Mouse (Mus musculus) midbrain, embryonic 12.5 days (tissue): ENCODE data around the gene Cul3. TPM values are rescaled to one million over a fixed set of nuclear protein-coding genes. Genes with fewer than 3 reads are reported as not detected.
"Not testable (repeated sequence)": the region's sequence is repeated elsewhere in the genome, so short reads cannot be mapped to it uniquely, and the experiment has no call there.

Experiments
- ATAC-seq: fragments of 200-750 bp; cut with Nextera tagmentation; 2 replicates; pipeline ENCODE4 v1.8.0; 2017; ENCODE audit warnings: low read depth, moderate TSS enrichment, moderate library complexity; ENCODE audit not compliant: low FRiP score
- H3K27ac ChIP-seq: fragments of 300-500 bp; sonication (generic); replicated peaks from 2 replicates; pipeline ENCODE4 v1.5.1; 2016; ENCODE audit warnings: mild to moderate bottlenecking
- H3K27me3 ChIP-seq: fragments of 300-500 bp; sonication (generic); 2 replicates; pipeline ENCODE4 v1.6.1; 2016; ENCODE audit warnings: mild to moderate bottlenecking
- H3K36me3 ChIP-seq: fragments of 300-500 bp; sonication (generic); 2 replicates; pipeline ENCODE4 v1.6.1; 2016
- H3K4me1 ChIP-seq: fragments of 300-500 bp; sonication (generic); 2 replicates; pipeline ENCODE4 v1.6.1; 2016
- H3K4me2 ChIP-seq: fragments of 300-500 bp; sonication (generic); replicated peaks from 2 replicates; pipeline ENCODE4 v1.6.1; 2016; ENCODE audit warnings: mild to moderate bottlenecking, moderate library complexity
- H3K4me3 ChIP-seq: fragments of 300-500 bp; sonication (generic); 2 replicates; pipeline ENCODE4 v1.5.1; 2016; ENCODE audit warnings: mild to moderate bottlenecking
- H3K9ac ChIP-seq: fragments of 300-500 bp; sonication (generic); replicated peaks from 2 replicates; pipeline ENCODE4 v1.6.1; 2016; ENCODE audit warnings: mild to moderate bottlenecking, moderate library complexity
- H3K9me3 ChIP-seq: fragments of 300-500 bp; sonication (generic); 2 replicates; pipeline ENCODE4 v1.6.1; 2016; ENCODE audit warnings: mild to moderate bottlenecking
- WGBS: fragments of 180-500 bp; shearing (Covaris S2); methylation state at CpG from one replicate; pipeline ENCODE4 v1.1.7; 2016; 5-methylcytosine and 5-hydroxymethylcytosine counted together
- polyA plus RNA-seq: library from polyadenylated mRNA; unstranded; fragments of >200 nt; fragmentation: Nextera tagmentation; extraction: Ambion mirVana; gene quantifications from 2 replicates; pipeline ENCODE4 v1.2.1, GENCODE M21; 2016

The Cul3 gene
- polyA plus RNA-seq = 25.7 and 30.7 TPM in 2 replicates

- Histone ChIP-seq H3K4me2 (peak within 1 kb of the TSS; percentile 93), H3K36me3 (no peaks in the 10 kb centered on the region), H3K4me3 (peak within 1 kb of the TSS; percentile 98), H3K9me3 (no peaks in the 10 kb centered on the region), H3K4me1 (peaks cover 20% of the 10 kb centered on the region), H3K27ac (peak within 1 kb of the TSS; percentile 98), H3K27me3 (no peaks in the 10 kb centered on the region), H3K9ac (peak within 1 kb of the TSS; percentile 99)
- WGBS = 1% methylated on average over 48 of the region's 85 CpGs
- ATAC-seq = peak; percentile 97
Observed at GRCm38 (mm10) chr1:80340436-80341376, at the start of gene Cul3. Gene Cul3, minus strand, starts transcription at chr1:80340480.

GRCm38 (mm10) chr1:80389518-80389917, 49.2 kb upstream of the Cul3 start:
- Histone ChIP-seq H3K9ac (no peak overlapping the region), H3K9me3 (no peaks in the 10 kb centered on the region; the same call in 1 of the 2 replicates), H3K4me3 (no peak overlapping the region), H3K36me3 (no peaks in the 10 kb centered on the region), H3K4me2 (no peak overlapping the region), H3K4me1 (no peaks in the 10 kb centered on the region), H3K27ac (no peak overlapping the region), H3K27me3 (no peaks in the 10 kb centered on the region)
- ATAC-seq = no peak
- WGBS = 90% methylated on average over 7 of the region's 7 CpGs

- Histone ChIP-seq H3K4me1 (no peaks in the 10 kb centered on the region), H3K9me3 (no peaks in the 10 kb centered on the region; the same call in 1 of the 2 replicates), H3K4me2 (no peak overlapping the region), H3K9ac (no peak overlapping the region), H3K4me3 (no peak overlapping the region), H3K27ac (no peak overlapping the region), H3K27me3 (no peaks in the 10 kb centered on the region), H3K36me3 (no peaks in the 10 kb centered on the region)
- ATAC-seq = no peak
- WGBS = 89% methylated on average over 25 of the region's 25 CpGs
Observed at GRCm38 (mm10) chr1:80383613-80384589, 43.6 kb upstream of the Cul3 start.

GRCm38 (mm10) chr1:80382928-80383327, 42.6 kb upstream of the Cul3 start:
- 80% methylated on average over 7 of the region's 7 CpGs for WGBS
- H3K36me3 ChIP-seq = no peaks in the 10 kb centered on the region
- ATAC-seq = no peak

GRCm38 (mm10) chr1:80381302-80381701, 41.0 kb upstream of the Cul3 start:
- H3K36me3 ChIP-seq = no peaks in the 10 kb centered on the region
- H3K4me1 ChIP-seq = no peaks in the 10 kb centered on the region
- H3K9ac ChIP-seq = no peak overlapping the region
- H3K4me2 ChIP-seq = no peak overlapping the region
- H3K9me3 ChIP-seq = no peaks in the 10 kb centered on the region
- no peak overlapping the region for H3K4me3 ChIP-seq
- no peak overlapping the region for H3K27ac ChIP-seq
- no peak for ATAC-seq
- WGBS = 31% methylated on average over 3 of the region's 4 CpGs
- no peaks in the 10 kb centered on the region for H3K27me3 ChIP-seq

More at GRCm38 (mm10) chr1:80382928-80383327, 42.6 kb upstream of the Cul3 start:
- Histone ChIP-seq H3K4me2 (no peak overlapping the region), H3K9me3 (no peaks in the 10 kb centered on the region; the same call in 1 of the 2 replicates), H3K9ac (no peak overlapping the region), H3K4me3 (no peak overlapping the region), H3K27me3 (no peaks in the 10 kb centered on the region), H3K27ac (no peak overlapping the region), H3K4me1 (no peaks in the 10 kb centered on the region)

GRCm38 (mm10) chr1:80372010-80372409, 31.7 kb upstream of the Cul3 start:
- WGBS = 95% methylated on average over 3 of the region's 3 CpGs
- Histone ChIP-seq H3K4me1 (no peaks in the 10 kb centered on the region), H3K27ac (no peak overlapping the region)

GRCm38 (mm10) chr1:80371189-80371889, 31.1 kb upstream of the Cul3 start:
- no peak overlapping the region for H3K27ac ChIP-seq
- 83% methylated on average over 3 of the region's 3 CpGs for WGBS
- H3K4me2 ChIP-seq = no peak overlapping the region
- H3K9ac ChIP-seq = no peak overlapping the region
- no peaks in the 10 kb centered on the region for H3K27me3 ChIP-seq
- H3K4me1 ChIP-seq = no peaks in the 10 kb centered on the region
- H3K4me3 ChIP-seq = no peak overlapping the region
- ATAC-seq = no peak
- no peaks in the 10 kb centered on the region for H3K9me3 ChIP-seq
- H3K36me3 ChIP-seq = no peaks in the 10 kb centered on the region

More at GRCm38 (mm10) chr1:80372010-80372409, 31.7 kb upstream of the Cul3 start:
- no peaks in the 10 kb centered on the region for H3K9me3 ChIP-seq
- H3K27me3 ChIP-seq = no peaks in the 10 kb centered on the region
- ATAC-seq = no peak
- H3K4me3 ChIP-seq = no peak overlapping the region
- H3K4me2 ChIP-seq = no peak overlapping the region
- no peaks in the 10 kb centered on the region for H3K36me3 ChIP-seq
- H3K9ac ChIP-seq = no peak overlapping the region

GRCm38 (mm10) chr1:80363486-80363885, 23.2 kb upstream of the Cul3 start:
- H3K4me2 ChIP-seq = no peak overlapping the region
- no peaks in the 10 kb centered on the region; the same call in 1 of the 2 replicates for H3K4me1 ChIP-seq
- 91% methylated on average over 8 of the region's 8 CpGs for WGBS
- no peaks in the 10 kb centered on the region for H3K27me3 ChIP-seq
- ATAC-seq = no peak
- no peak overlapping the region for H3K4me3 ChIP-seq
- no peak overlapping the region for H3K27ac ChIP-seq
- H3K9ac ChIP-seq = no peak overlapping the region
- H3K36me3 ChIP-seq = no peaks in the 10 kb centered on the region
- no peaks in the 10 kb centered on the region for H3K9me3 ChIP-seq

- Histone ChIP-seq H3K27ac (no peak overlapping the region), H3K4me1 (no peaks in the 10 kb centered on the region; the same call in 1 of the 2 replicates), H3K27me3 (no peaks in the 10 kb centered on the region), H3K9me3 (no peaks in the 10 kb centered on the region), H3K9ac (no peak overlapping the region), H3K36me3 (no peaks in the 10 kb centered on the region), H3K4me3 (no peak overlapping the region), H3K4me2 (no peak overlapping the region)
- 84% methylated on average over 2 of the region's 2 CpGs for WGBS
- no peak for ATAC-seq
Observed at GRCm38 (mm10) chr1:80362946-80363345, 22.7 kb upstream of the Cul3 start.

- Histone ChIP-seq H3K4me2 (no peak overlapping the region), H3K9ac (no peak overlapping the region), H3K27ac (no peak overlapping the region), H3K4me3 (no peak overlapping the region), H3K36me3 (no peaks in the 10 kb centered on the region), H3K9me3 (no peaks in the 10 kb centered on the region), H3K4me1 (no peaks in the 10 kb centered on the region; the same call in 1 of the 2 replicates), H3K27me3 (no peaks in the 10 kb centered on the region)
- WGBS = 69% methylated on average over 2 of the region's 2 CpGs
- ATAC-seq = no peak
Observed at GRCm38 (mm10) chr1:80362400-80362799, 22.1 kb upstream of the Cul3 start.

- 85% methylated on average over 2 of the region's 2 CpGs for WGBS
- H3K36me3 ChIP-seq, H3K27me3 ChIP-seq, H3K4me2 ChIP-seq, H3K9me3 ChIP-seq, H3K4me1 ChIP-seq, H3K27ac ChIP-seq, ATAC-seq, H3K9ac ChIP-seq, H3K4me3 ChIP-seq: not testable (repeated sequence)
Observed at GRCm38 (mm10) chr1:80361771-80362170, 21.5 kb upstream of the Cul3 start.
